Mouse (Mus musculus) intestine, embryonic 16.5 days (tissue): ENCODE data around the gene Zbtb38. TPM values are rescaled to one million over a fixed set of nuclear protein-coding genes. Genes with fewer than 3 reads are reported as not detected.
A peak's percentile ranks its signal among the peaks of the same experiment; 100 is the strongest.

Experiments
- ATAC-seq: fragments of 200-750 bp; cut with Nextera tagmentation; 2 replicates; pipeline ENCODE4 v1.8.0; 2017; ENCODE audit warnings: moderate TSS enrichment, moderate library complexity
- H3K27ac ChIP-seq: fragments of 300-500 bp; sonication (generic); 2 replicates; pipeline ENCODE4 v1.5.1; 2014; ENCODE audit warnings: mild to moderate bottlenecking, low read length
- H3K27me3 ChIP-seq: fragments of 300-500 bp; sonication (generic); replicated peaks from 2 replicates; pipeline ENCODE4 v1.6.1; 2014; ENCODE audit warnings: low read length, control low read depth, mixed read lengths; ENCODE audit not compliant: control insufficient read depth, insufficient read depth
- H3K36me3 ChIP-seq: fragments of 300-500 bp; sonication (generic); 2 replicates; pipeline ENCODE4 v1.6.1; 2014; ENCODE audit warnings: low read length, control low read depth; ENCODE audit not compliant: control insufficient read depth, insufficient read depth
- H3K4me1 ChIP-seq: fragments of 300-500 bp; sonication (generic); 2 replicates; pipeline ENCODE4 v1.6.1; 2014; ENCODE audit warnings: low read length, control low read depth, mixed read lengths; ENCODE audit not compliant: control insufficient read depth, insufficient read depth
- H3K4me2 ChIP-seq: fragments of 300-500 bp; sonication (generic); 2 replicates; pipeline ENCODE4 v1.6.1; 2014; ENCODE audit warnings: low read depth, low read length, control low read depth
- H3K4me3 ChIP-seq: fragments of 300-500 bp; sonication (generic); 2 replicates; pipeline ENCODE4 v1.5.1; 2014; ENCODE audit warnings: mild to moderate bottlenecking, low read length
- H3K9ac ChIP-seq: fragments of 300-500 bp; sonication (generic); 2 replicates; pipeline ENCODE4 v1.6.1; 2014; ENCODE audit warnings: low read depth, low read length
- H3K9me3 ChIP-seq: fragments of 300-500 bp; sonication (generic); 2 replicates; pipeline ENCODE4 v1.6.1; 2016; ENCODE audit warnings: low read length, control low read depth; ENCODE audit not compliant: control insufficient read depth
- WGBS: fragments of 180-500 bp; shearing (Covaris S2); extraction: QIAGEN DNeasy Blood & Tissue Kit; methylation state at CpG from one replicate; pipeline ENCODE4 v1.1.7; 2014; 5-methylcytosine and 5-hydroxymethylcytosine counted together
- polyA plus RNA-seq: library from polyadenylated mRNA; unstranded; fragments of >200 nt; fragmentation: Nextera tagmentation; extraction: Ambion mirVana; gene quantifications from 2 replicates; pipeline ENCODE4 v1.2.1, GENCODE M21; 2015

The Zbtb38 gene
- polyA plus RNA-seq, 1 experiment from 2014 or later: 20.3 TPM

DNA sequence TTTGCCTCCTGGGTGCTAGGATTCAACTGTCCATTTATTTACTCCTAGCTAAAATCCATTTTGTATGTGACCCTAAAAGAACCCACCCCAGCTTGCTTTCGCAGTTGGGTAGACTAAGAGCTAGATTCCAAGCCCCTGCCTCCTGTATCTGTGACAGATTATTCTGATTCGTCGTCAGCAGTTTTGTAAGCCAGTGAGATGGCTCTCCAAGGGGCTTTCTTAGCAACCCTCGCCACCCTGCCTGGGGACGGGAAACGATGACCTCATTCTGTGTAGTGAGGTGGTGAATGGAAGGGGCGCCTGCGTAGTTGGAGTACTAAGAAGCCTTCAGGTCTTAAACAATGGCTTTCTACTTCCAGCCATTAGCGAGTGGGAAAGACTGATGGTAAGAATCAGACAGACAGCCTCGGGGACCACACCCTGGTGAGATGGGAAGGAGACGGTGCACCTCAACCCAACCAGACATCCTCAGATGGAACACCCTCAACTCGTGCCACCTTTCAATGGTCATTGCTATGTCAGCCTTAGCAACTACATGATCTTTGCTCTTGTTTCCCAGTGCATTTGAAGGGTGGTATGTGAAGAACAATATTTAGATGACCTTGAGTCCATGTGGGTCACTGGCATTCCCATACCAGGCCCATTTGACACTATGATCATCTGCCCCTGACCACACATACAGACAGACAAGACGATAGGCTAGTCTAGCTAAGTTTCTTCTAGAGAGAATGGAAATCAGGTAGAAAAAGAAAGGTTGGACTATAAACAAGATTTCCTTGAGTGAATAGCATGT, 13.9 kb downstream of the Zbtb38 start:
- H3K9me3 ChIP-seq: no peaks in the 10 kb centered on the region
- H3K27ac ChIP-seq: no peak overlapping the region
- no peak for ATAC-seq
- WGBS: 87% methylated on average over 13 of the region's 13 CpGs
- no peak overlapping the region for H3K9ac ChIP-seq
- H3K4me3 ChIP-seq: no peak overlapping the region
- H3K4me2 ChIP-seq: no peak overlapping the region
- H3K27me3 ChIP-seq: no peaks in the 10 kb centered on the region
- no peaks in the 10 kb centered on the region for H3K36me3 ChIP-seq
- no peaks in the 10 kb centered on the region for H3K4me1 ChIP-seq

DNA sequence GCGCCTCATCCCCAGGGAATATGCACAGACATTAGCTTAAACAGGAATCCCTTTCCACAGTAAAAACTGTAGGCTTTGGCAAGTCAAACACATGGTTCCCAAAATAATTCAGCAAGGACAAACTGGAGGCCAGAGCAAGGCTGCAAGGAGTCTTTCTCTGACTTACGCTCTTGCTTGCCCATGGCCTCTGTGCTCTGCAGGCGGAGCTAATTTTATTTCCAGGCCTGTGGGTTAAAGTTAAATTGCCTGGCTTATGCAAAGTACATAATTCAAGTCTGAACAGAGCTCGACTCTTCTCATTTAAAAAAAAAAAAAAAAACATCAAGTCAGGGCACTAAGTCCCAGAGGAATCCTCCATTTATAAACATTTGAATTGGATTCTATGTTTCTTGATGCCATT, 16.7 kb downstream of the Zbtb38 start:
- Histone ChIP-seq H3K9ac (no peak overlapping the region), H3K4me3 (no peak overlapping the region), H3K4me2 (no peak overlapping the region), H3K27me3 (no peaks in the 10 kb centered on the region), H3K4me1 (no peaks in the 10 kb centered on the region), H3K27ac (no peak overlapping the region), H3K36me3 (no peaks in the 10 kb centered on the region), H3K9me3 (no peaks in the 10 kb centered on the region)
- ATAC-seq: no peak
- WGBS: 54% methylated on average over 4 of the region's 4 CpGs

DNA sequence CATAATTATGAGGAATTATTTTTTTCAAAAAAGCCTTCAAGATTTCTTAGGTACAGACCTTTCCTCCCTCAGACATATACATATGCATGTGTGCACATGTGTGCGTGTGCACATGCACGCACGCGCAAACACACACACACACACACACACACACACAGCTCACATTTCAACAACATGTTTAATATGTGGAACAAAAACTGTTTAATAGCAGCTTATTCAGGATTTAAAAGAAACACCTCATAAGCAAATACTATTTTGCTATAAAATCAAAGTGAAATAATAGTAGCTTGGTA, 19.3 kb downstream of the Zbtb38 start:
- WGBS: 95% methylated on average over 4 of the region's 4 CpGs

DNA sequence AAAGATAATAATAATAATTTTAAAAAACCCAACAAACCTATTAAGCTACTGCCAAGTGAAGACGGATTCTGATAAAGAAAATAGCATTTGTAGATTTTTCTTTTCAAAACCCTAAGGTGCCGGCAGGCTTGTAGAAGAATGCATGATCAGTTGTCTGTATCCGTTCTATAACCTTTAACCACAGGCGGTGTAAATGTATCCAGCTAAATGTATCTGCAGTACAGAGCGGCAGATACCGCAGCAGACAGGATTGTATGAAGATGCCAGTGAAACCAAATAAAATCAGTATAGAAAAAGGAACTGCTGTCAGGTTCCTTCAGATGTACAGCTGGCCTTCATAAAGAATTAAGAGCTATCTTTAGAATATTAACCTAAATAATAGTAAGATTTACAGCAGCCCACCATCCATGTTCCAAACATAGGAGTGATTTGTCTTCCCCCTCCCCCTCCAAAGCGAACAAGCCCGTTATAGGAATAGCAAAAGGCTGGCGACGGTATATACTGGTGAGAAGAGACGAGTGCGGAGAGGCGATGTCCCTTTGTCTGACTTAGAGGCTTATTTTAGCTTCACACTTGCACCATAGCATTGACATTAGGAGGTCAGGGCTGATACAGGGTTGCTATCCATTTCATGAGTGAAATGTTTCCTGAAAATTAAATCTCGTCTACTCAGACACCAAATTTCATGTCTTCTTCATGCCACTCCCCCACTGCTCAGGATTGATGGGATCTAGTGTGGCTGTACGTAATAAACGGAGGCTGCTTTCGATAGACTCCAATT, 19.8 kb downstream of the Zbtb38 start:
- no peaks in the 10 kb centered on the region for H3K4me1 ChIP-seq
- no peaks in the 10 kb centered on the region for H3K9me3 ChIP-seq
- ATAC-seq: no peak
- H3K27me3 ChIP-seq: no peaks in the 10 kb centered on the region
- 54% methylated on average over 17 of the region's 17 CpGs for WGBS
- H3K27ac ChIP-seq: no peak overlapping the region
- no peak overlapping the region for H3K9ac ChIP-seq
- H3K36me3 ChIP-seq: no peaks in the 10 kb centered on the region
- no peak overlapping the region for H3K4me3 ChIP-seq
- peak overlapping the region; percentile 1; the same call in 1 of the 2 replicates for H3K4me2 ChIP-seq

More for the DNA sequence above, 19.3 kb downstream of the Zbtb38 start:
- Histone ChIP-seq H3K9me3 (no peaks in the 10 kb centered on the region), H3K27ac (no peak overlapping the region), H3K27me3 (no peaks in the 10 kb centered on the region), H3K36me3 (no peaks in the 10 kb centered on the region), H3K4me2 (no peak overlapping the region), H3K4me3 (no peak overlapping the region), H3K4me1 (no peaks in the 10 kb centered on the region), H3K9ac (no peak overlapping the region)
- no peak for ATAC-seq

DNA sequence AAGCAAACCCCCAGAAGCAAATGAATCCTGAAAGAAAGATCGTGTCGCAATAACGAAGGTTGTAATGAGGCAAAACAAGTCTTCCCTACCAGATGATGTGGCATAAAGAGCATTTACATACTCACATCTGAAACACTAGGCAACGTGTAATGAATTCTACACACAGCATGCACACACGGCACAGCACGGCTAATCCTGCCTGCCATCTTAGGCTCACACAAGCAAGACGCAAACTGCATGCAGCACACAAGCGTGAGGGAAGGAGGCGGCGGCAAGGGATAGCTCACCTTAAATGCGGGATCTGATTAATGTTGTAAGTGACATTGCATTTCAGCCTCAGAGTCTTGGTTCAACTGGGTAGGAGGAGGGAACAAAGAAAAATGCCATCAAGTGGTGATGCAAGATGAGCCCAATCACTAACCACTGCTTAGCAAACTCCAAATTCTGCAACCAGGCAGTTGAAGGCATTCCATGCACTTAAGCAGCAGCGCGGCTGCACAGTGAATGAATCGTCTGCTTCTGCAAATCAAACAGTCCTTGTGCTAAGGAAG, 20.6 kb downstream of the Zbtb38 start:
- Histone ChIP-seq H3K27ac (no peak overlapping the region), H3K9ac (no peak overlapping the region), H3K4me1 (no peaks in the 10 kb centered on the region), H3K4me3 (no peak overlapping the region), H3K36me3 (no peaks in the 10 kb centered on the region), H3K9me3 (no peaks in the 10 kb centered on the region), H3K4me2 (no peak overlapping the region), H3K27me3 (no peaks in the 10 kb centered on the region)
- 51% methylated on average over 14 of the region's 14 CpGs for WGBS
- ATAC-seq: no peak; the same call in 1 of the 2 replicates

DNA sequence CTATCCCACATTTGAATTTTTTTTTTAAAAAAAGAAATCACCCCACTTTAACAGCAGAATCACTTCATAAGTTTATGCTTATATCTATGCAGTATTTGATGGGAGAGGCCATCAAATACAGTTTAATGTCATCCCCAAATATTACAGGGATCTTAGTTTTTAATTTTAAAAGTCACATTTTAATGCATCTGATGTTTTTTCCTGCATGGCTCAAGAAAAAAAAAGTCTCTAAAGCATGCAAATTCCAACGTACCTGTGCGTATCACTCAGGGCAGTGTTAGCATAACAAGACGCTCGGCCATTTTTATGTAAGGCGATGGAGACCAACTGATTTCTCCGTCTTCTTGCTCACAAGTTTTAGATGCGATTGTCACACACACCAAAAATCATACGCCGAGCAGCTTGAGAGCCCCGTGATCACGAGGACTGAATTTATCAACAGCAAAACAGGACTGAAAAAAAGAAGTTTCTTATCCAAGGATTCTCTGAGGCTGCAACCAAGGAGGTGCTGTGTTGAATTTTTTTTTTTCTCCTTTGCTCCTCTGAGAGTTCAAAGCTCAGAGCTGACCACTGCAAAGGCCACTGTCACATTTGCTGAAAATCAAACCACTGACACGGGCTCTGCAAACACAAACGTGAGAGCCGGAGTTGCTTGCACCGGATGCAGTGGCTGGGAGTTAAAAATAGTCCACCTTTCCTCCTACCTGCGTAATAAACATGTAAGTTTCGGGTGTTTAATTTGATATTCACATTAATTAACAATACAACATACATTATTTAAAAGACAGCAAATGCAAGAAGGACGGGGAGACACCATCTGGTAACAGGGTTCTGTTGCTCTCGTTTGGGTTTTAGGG, 21.4 kb downstream of the Zbtb38 start:
- Histone ChIP-seq H3K9me3 (no peaks in the 10 kb centered on the region), H3K36me3 (no peaks in the 10 kb centered on the region), H3K27me3 (no peaks in the 10 kb centered on the region), H3K9ac (no peak overlapping the region), H3K4me1 (no peaks in the 10 kb centered on the region), H3K4me3 (no peak overlapping the region), H3K4me2 (no peak overlapping the region), H3K27ac (no peak overlapping the region)
- WGBS: 77% methylated on average over 19 of the region's 19 CpGs
- ATAC-seq: no peak

DNA sequence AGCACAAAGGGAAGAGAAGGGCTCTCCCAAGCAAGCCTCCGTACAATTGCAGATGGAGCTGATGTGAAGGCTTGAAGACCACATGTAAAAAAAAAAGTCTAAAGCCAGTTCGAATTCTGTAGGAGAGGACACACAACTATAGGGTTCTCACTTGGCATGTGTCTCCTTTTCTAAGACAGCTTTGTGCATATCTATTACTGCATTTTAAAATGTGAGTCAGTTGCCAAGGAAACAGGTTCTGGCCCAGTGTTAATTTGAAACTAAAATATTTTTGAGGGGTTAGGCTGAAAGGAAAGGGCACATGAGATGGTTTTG, 22.4 kb downstream of the Zbtb38 start:
- no peaks in the 10 kb centered on the region for H3K9me3 ChIP-seq
- no peaks in the 10 kb centered on the region for H3K27me3 ChIP-seq
- ATAC-seq: no peak
- H3K36me3 ChIP-seq: no peaks in the 10 kb centered on the region
- H3K27ac ChIP-seq: no peak overlapping the region
- H3K4me1 ChIP-seq: no peaks in the 10 kb centered on the region
- no peak overlapping the region for H3K4me2 ChIP-seq
- no peak overlapping the region for H3K4me3 ChIP-seq
- H3K9ac ChIP-seq: no peak overlapping the region
- WGBS: 86% methylated on average over 2 of the region's 2 CpGs

DNA sequence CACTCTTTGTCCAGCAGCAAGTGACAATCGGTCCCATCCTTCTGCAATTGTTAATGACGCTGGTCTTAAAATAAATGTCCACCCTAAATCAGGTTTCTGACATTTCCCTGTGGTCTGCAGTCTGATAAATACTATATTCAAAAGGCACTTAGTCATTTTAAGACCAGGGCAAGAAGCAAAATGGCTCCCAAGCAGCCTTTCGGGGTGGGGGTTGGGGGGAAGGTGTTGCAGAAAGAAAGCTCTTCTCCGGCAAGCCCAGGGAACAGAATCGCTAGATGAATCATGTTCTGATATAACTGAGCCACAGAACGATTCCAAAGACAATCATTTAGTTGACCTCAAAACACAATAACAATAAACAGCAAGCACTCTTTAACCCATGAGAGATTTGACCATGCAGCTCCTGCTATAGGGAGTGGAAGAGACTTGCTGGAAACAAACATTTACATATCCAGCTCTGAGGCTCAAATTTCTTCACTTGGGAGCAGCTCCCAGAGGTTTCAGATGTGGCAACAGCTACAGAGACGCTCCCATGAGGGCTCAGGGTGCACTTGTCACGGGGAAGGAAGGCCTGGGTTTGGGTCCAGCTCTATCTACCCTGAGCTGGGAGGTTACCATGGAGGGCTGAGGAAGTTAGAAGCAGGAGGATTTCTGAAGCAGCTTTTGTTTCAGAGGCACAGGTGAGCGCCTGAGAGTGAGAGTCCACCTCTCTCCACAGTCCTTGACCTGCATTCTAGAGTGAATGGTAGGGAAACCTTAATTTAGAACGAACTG, 22.9 kb downstream of the Zbtb38 start:
- Histone ChIP-seq H3K4me3 (no peak overlapping the region), H3K4me2 (no peak overlapping the region), H3K27me3 (no peaks in the 10 kb centered on the region), H3K4me1 (no peaks in the 10 kb centered on the region), H3K9ac (no peak overlapping the region), H3K36me3 (no peaks in the 10 kb centered on the region), H3K27ac (no peak overlapping the region), H3K9me3 (no peaks in the 10 kb centered on the region)
- WGBS: 74% methylated on average over 10 of the region's 10 CpGs
- no peak for ATAC-seq
